Mouse (Mus musculus) liver, adult 2 months (tissue): ENCODE results near the gene Capn13. TPM values are rescaled to one million over a fixed set of nuclear protein-coding genes. Genes with fewer than 3 reads are reported as not detected.
A peak's percentile ranks its signal among the peaks of the same experiment; 100 is the strongest.

Source experiments
- DNase-seq: peaks from one replicate; pipeline ENCODE4 v3.0.0-alpha.2; 2011; ENCODE audit warnings: low read depth, low spot score; ENCODE audit errors: extremely low read depth
- H3K27ac ChIP-seq: fragments of 200-500 bp; replicated peaks from 2 replicates; pipeline ENCODE4 v1.5.1; 2012; ENCODE audit warnings: low read depth, mild to moderate bottlenecking, control low read depth, inconsistent platforms, low read length; ENCODE audit not compliant: insufficient read depth
- H3K27me3 ChIP-seq: fragments of 200-500 bp; 2 replicates; pipeline ENCODE4 v1.6.1; 2012; ENCODE audit warnings: mild to moderate bottlenecking, moderate library complexity, low read length, inconsistent platforms; ENCODE audit not compliant: control insufficient read depth, insufficient read depth
- H3K36me3 ChIP-seq: fragments of 200-500 bp; 2 replicates; pipeline ENCODE4 v1.6.1; 2012; ENCODE audit warnings: low read length, inconsistent platforms; ENCODE audit not compliant: control insufficient read depth, insufficient read depth
- H3K4me1 ChIP-seq: fragments of 200-500 bp; 2 replicates; pipeline ENCODE4 v1.6.1; 2011; ENCODE audit warnings: low read length; ENCODE audit not compliant: control insufficient read depth, insufficient read depth
- H3K4me3 ChIP-seq: fragments of 200-500 bp; 2 replicates; pipeline ENCODE4 v1.5.1; 2011; ENCODE audit warnings: low read depth, mild to moderate bottlenecking, control low read depth, low read length, moderate library complexity; ENCODE audit not compliant: insufficient read depth
- H3K79me2 ChIP-seq: fragments of 200-500 bp; 2 replicates; pipeline ENCODE4 v1.6.1; 2012; ENCODE audit warnings: inconsistent platforms, mild to moderate bottlenecking, low read length, moderate library complexity; ENCODE audit not compliant: control insufficient read depth, insufficient read depth
- H3K9ac ChIP-seq: fragments of 200-500 bp; 2 replicates; pipeline ENCODE4 v1.6.1; 2012; ENCODE audit warnings: low read depth, mild to moderate bottlenecking, control low read depth, inconsistent platforms, low read length
- CTCF ChIP-seq: fragments of 200-500 bp; IDR thresholded peaks from 2 replicates; pipeline ENCODE4 v1.5.1; 2011; ENCODE audit warnings: low read depth, low read length, control low read depth
- POLR2A ChIP-seq: fragments of 200-500 bp; IDR thresholded peaks from 2 replicates; pipeline ENCODE4 v1.6.1; 2011; ENCODE audit warnings: low read length, control low read depth; ENCODE audit not compliant: insufficient read depth; ENCODE audit errors: extremely low read depth
- WGBS: fragments of 180-500 bp; shearing (Covaris S2); methylation state at CpG from one replicate; pipeline ENCODE4 v1.1.7; 2018; 5-methylcytosine and 5-hydroxymethylcytosine counted together
- polyA plus RNA-seq: library from polyadenylated mRNA; depleted of rRNA; stranded (reverse); fragments of >200 nt; gene quantifications from 2 replicates; pipeline ENCODE4 v1.2.3, GENCODE M21; 2012
- total RNA-seq: library from RNA; depleted of rRNA; stranded (reverse); fragments of >200 nt; gene quantifications from 2 replicates; pipeline ENCODE4 v1.2.3, GENCODE M21; 2014

Capn13 gene
- total and polyA plus RNA-seq, 2 experiments = 0.04 to 0.09 TPM

- Histone ChIP-seq H3K27ac (no peak overlapping the region), H3K79me2 (no peaks in the 10 kb centered on the region), H3K4me1 (no peaks in the 10 kb centered on the region), H3K27me3 (no peaks in the 10 kb centered on the region; the same call in 1 of the 2 replicates), H3K9ac (no peak overlapping the region), H3K36me3 (no peaks in the 10 kb centered on the region), H3K4me3 (no peak overlapping the region)
- WGBS = 48% methylated on average over 7 of the region's 7 CpGs
- no peak for DNase-seq
- TF ChIP-seq CTCF = no peak
- TF ChIP-seq POLR2A = no peak
Observed at GRCm38 (mm10) chr17:73306626-73307025, 94.0 kb downstream of the Capn13 start.

- H3K36me3 ChIP-seq = no peaks in the 10 kb centered on the region
- peak; percentile 41 for DNase-seq
- H3K27me3 ChIP-seq = no peaks in the 10 kb centered on the region; the same call in 1 of the 2 replicates
- no peak overlapping the region for H3K9ac ChIP-seq
- TF ChIP-seq CTCF (peak; percentile 60; the same call in 1 of the 2 replicates), POLR2A (no peak)
- no peaks in the 10 kb centered on the region for H3K4me1 ChIP-seq
- 61% methylated on average over 9 of the region's 9 CpGs for WGBS
- H3K27ac ChIP-seq = no peak overlapping the region
- H3K79me2 ChIP-seq = no peaks in the 10 kb centered on the region
- H3K4me3 ChIP-seq = no peak overlapping the region
Observed at GRCm38 (mm10) chr17:73305622-73306021, 95.0 kb downstream of the Capn13 start.

GRCm38 (mm10) chr17:73304086-73304812 is 96.4 kb downstream of the Capn13 start:
- WGBS = 45% methylated on average over 19 of the region's 19 CpGs
- H3K4me1 ChIP-seq = no peaks in the 10 kb centered on the region
- no peak for DNase-seq
- no peak overlapping the region for H3K4me3 ChIP-seq
- H3K9ac ChIP-seq = no peak overlapping the region
- H3K27me3 ChIP-seq = no peaks in the 10 kb centered on the region; the same call in 1 of the 2 replicates
- no peaks in the 10 kb centered on the region for H3K36me3 ChIP-seq
- H3K27ac ChIP-seq = no peak overlapping the region
- TF ChIP-seq CTCF (no peak), POLR2A (no peak)
- H3K79me2 ChIP-seq = no peaks in the 10 kb centered on the region

- Histone ChIP-seq H3K36me3 (no peaks in the 10 kb centered on the region), H3K27ac (no peak overlapping the region), H3K4me1 (no peaks in the 10 kb centered on the region), H3K79me2 (no peaks in the 10 kb centered on the region), H3K9ac (no peak overlapping the region), H3K27me3 (no peaks in the 10 kb centered on the region), H3K4me3 (no peak overlapping the region)
- TF ChIP-seq POLR2A = no peak
- no peak for TF ChIP-seq CTCF
- 64% methylated on average over 13 of the region's 13 CpGs for WGBS
- DNase-seq = no peak
Observed at GRCm38 (mm10) chr17:73303676-73304075, 97.0 kb downstream of the Capn13 start.

- H3K4me3 ChIP-seq = no peak overlapping the region
- no peaks in the 10 kb centered on the region for H3K27me3 ChIP-seq
- WGBS = 22% methylated on average over 5 of the region's 5 CpGs
- H3K27ac ChIP-seq = no peak overlapping the region
- H3K36me3 ChIP-seq = no peaks in the 10 kb centered on the region
- peak; percentile 49 for DNase-seq
- H3K4me1 ChIP-seq = no peaks in the 10 kb centered on the region
- H3K9ac ChIP-seq = no peak overlapping the region
- H3K79me2 ChIP-seq = no peaks in the 10 kb centered on the region
- TF ChIP-seq POLR2A = no peak
- peak; percentile 59 for TF ChIP-seq CTCF
Observed at GRCm38 (mm10) chr17:73303217-73303616, 97.4 kb downstream of the Capn13 start.

GRCm38 (mm10) chr17:73302104-73302503 is 98.6 kb downstream of the Capn13 start:
- 7% methylated on average over 10 of the region's 10 CpGs for whole genome bisulfite sequencing
- peak; percentile 55 for DNase-seq

More at GRCm38 (mm10) chr17:73302104-73302503, 98.6 kb downstream of the Capn13 start:
- H3K27me3 ChIP-seq = no peaks in the 10 kb centered on the region
- H3K36me3 ChIP-seq = no peaks in the 10 kb centered on the region
- no peak for TF ChIP-seq POLR2A
- peak; percentile 93 for TF ChIP-seq CTCF
- no peaks in the 10 kb centered on the region for H3K79me2 ChIP-seq
- no peak overlapping the region for H3K9ac ChIP-seq
- H3K4me1 ChIP-seq = no peaks in the 10 kb centered on the region
- no peak overlapping the region for H3K27ac ChIP-seq
- H3K4me3 ChIP-seq = no peak overlapping the region
